ENCODE assay signal across 8 mouse cellular contexts in the genomic region with DNA sequence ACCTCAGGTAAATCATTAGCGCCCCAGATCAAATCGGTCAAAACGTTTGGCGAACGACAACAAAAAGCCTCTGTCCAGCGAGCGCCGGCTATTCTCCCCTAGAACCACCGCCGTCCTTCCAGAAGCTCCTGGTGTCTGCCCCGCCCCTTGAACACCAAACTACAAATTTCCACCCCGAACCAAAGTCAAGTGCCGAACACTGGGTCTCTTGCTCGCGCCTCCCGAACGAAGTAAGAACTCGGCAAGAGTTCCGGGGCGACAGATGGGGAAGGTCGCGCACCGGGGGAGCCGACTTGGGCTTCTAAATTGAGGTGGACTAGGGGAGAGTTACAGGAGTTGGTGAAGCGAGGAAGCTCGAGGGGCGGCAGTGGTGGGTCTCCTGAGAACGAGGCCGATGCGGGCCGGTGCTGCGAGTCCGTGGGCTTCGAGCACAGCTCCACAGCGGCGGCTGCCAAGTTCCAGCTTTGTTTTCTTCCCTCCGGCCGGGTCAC. TPM values are rescaled to one million over a fixed set of nuclear protein-coding genes. Genes with fewer than 3 reads are reported as not detected.
DNase-seq lines count a peak whose midpoint lies in the region; ATAC-seq lines count a peak whose summit lies in the region.

A gene (plus strand): TSS at position 174 of the 491 bp plus-strand sequence.

- no peaks in the 10 kb centered on the region for H3K27me3 ChIP-seq in forebrain, embryonic 13.5 days

- DNase-seq in frontal cortex, adult 2 months (ENCODE audit: extremely low spot score in 1 of 2, low spot score in 1 of 2) = peak in 1 of 2 experiments; percentile 20
- DNase-seq in frontal cortex, postnatal 10 days (ENCODE audit: low spot score in 2 of 2) = no peak
- peak; percentile 65 for DNase-seq in adrenal gland, postnatal 10 days
- DNase-seq in layer of hippocampus, postnatal 10 days (ENCODE audit: low spot score in 2 of 2) = no peak
- peak; percentile 47 for DNase-seq in lung, postnatal 25 days (ENCODE audit: low spot score)
- DNase-seq in thymus, postnatal 14 days = peak; percentile 65

- peaks cover 30% of the 10 kb centered on the region for H3K4me1 ChIP-seq in forebrain, embryonic 13.5 days

- peak within 1 kb of the TSS; percentile 87 for H3K9ac ChIP-seq in forebrain, embryonic 13.5 days

- no peak; the same call in 1 of the 2 replicates for ATAC-seq in forebrain, embryonic 13.5 days
- peak; percentile 9 to 25; a peak in 3 of 4 replicates for ATAC-seq in hematopoietic stem cell, adult 5-6 weeks (replicated peaks in 1 of 2; ENCODE audit: insufficient read depth in 1 of 2, low FRiP score in 2 of 2, low TSS enrichment in 1 of 2, low read depth in 1 of 2, poor library complexity in 2 of 2, severe bottlenecking in 2 of 2)

- H3K9me3 ChIP-seq in forebrain, embryonic 13.5 days (replicated peaks) = no peaks in the 10 kb centered on the region

- peak within 1 kb of the TSS; percentile 91 for H3K4me2 ChIP-seq in forebrain, embryonic 13.5 days

- peaks cover 38% of the 10 kb centered on the region for H3K36me3 ChIP-seq in forebrain, embryonic 13.5 days (ENCODE audit: poor library complexity, severe bottlenecking)

- H3K27ac ChIP-seq in forebrain, embryonic 13.5 days = peak within 1 kb of the TSS; percentile 86

- H3K4me3 ChIP-seq in forebrain, embryonic 13.5 days = peak within 1 kb of the TSS; percentile 72

- under 1% methylated on average over 35 of the region's 38 CpGs for whole genome bisulfite sequencing in forebrain, embryonic 13.5 days

RNA-seq across cellular contexts. Expression of the gene that starts here (rescaled TPM):
- 32.1 and 34.7 TPM in 2 replicates for polyA plus RNA-seq in frontal cortex, adult 2 months (2012; rRNA removed)
- total RNA-seq in adrenal gland, postnatal 10 days (2021) = 10 to 100 TPM; 23.9 to 36.8 TPM
- 68.8 and 70.4 TPM in 2 replicates for polyA plus RNA-seq in forebrain, embryonic 13.5 days (2015; fragmentation: Nextera tagmentation; extraction: Ambion mirVana)
- total RNA-seq in hematopoietic stem cell, adult 5-6 weeks (2017) = 33.9 and 35.0 TPM in 2 replicates
- total RNA-seq in layer of hippocampus, postnatal 10 days (2021) = 10 to 100 TPM; 29.2 to 31.9 TPM

Comparison
In these comparisons a context has a peak if more than half of its experiments do, and no peak if none do; other contexts are left out.
1. DNase-seq: peak in adrenal gland, postnatal 10 days (single experiment), lung, postnatal 25 days (single experiment) and thymus, postnatal 14 days (single experiment); none in frontal cortex, postnatal 10 days (0 of 2) and layer of hippocampus, postnatal 10 days (0 of 2).